Mouse (Mus musculus) heart, postnatal 36 days (tissue): ENCODE data around the gene Tctex1d4. TPM values are rescaled to one million over a fixed set of nuclear protein-coding genes. Genes with fewer than 3 reads are reported as not detected.
A peak's percentile ranks its signal among the peaks of the same experiment; 100 is the strongest.

ENCODE experiments used
- DNase-seq, 2 experiments: peaks; one replicate each; pipeline ENCODE4 v3.0.0; 2021 to 2022
- intact Hi-C: fragments of 180-260 bp; cut with DNase I; formaldehyde crosslinking; loops from one replicate; pipeline ENCODE4 v1.15.1; 2025
- total RNA-seq, 2 experiments: library from RNA; stranded (reverse); gene quantifications; 2 replicates each; pipeline ENCODE4 v1.2.3; 2021

The Tctex1d4 gene
- total RNA-seq, 2 experiments from 2014 or later, result not detected

- no peak for DNase-seq
- intact Hi-C loops, result loop anchor here (2.0 kb wide), 1 partner anchor 140 kb away; the partner anchor contains the start of genes Hectd3 and Urod
Observed at GRCm38 (mm10) chr4:117134601-117134995, 8.0 kb downstream of the Tctex1d4 start.

GRCm38 (mm10) chr4:117136034-117136433 lies 9.4 kb downstream of the Tctex1d4 start:
- intact Hi-C loops, result loop anchor here (5.0 kb wide), 1 partner anchor 309 kb away; no protein-coding TSS in a partner anchor
- DNase-seq, result no peak

- no peak for DNase-seq
- intact Hi-C loops, result loop anchor here (2.0 to 5.0 kb wide), 3 partner anchors 18 to 311 kb away; no protein-coding TSS in a partner anchor
Observed at GRCm38 (mm10) chr4:117138295-117139216, 12.0 kb downstream of the Tctex1d4 start.

GRCm38 (mm10) chr4:117139217-117139612 lies 12.6 kb downstream of the Tctex1d4 start:
- peak in 1 of 2 experiments; percentile 34 for DNase-seq
- intact Hi-C loops, result loop anchor here (2.0 to 5.0 kb wide), 3 partner anchors 18 to 312 kb away; no protein-coding TSS in a partner anchor

- no peak for DNase-seq
- intact Hi-C loops, result loop anchor here (2.0 kb wide), 1 partner anchor 138 kb away; no protein-coding TSS in a partner anchor
Observed at GRCm38 (mm10) chr4:117140613-117141012, 14.0 kb downstream of the Tctex1d4 start.

GRCm38 (mm10) chr4:117143023-117143422 lies 16.4 kb downstream of the Tctex1d4 start:
- intact Hi-C loops, result no loop called here
- no peak for DNase-seq

GRCm38 (mm10) chr4:117145248-117145647 lies 18.7 kb downstream of the Tctex1d4 start:
- intact Hi-C loops, result no loop called here
- DNase-seq, result no peak

GRCm38 (mm10) chr4:117146176-117146575 lies 19.6 kb downstream of the Tctex1d4 start:
- intact Hi-C loops, result no loop called here

GRCm38 (mm10) chr4:117148047-117148713 lies 21.6 kb downstream of the Tctex1d4 start:
- intact Hi-C loops, result no loop called here
- no peak for DNase-seq

More at GRCm38 (mm10) chr4:117146176-117146575, 19.6 kb downstream of the Tctex1d4 start:
- DNase-seq, result peak; percentile 75 to 83

- intact Hi-C loops, result no loop called here
- DNase-seq, result no peak
Observed at GRCm38 (mm10) chr4:117148815-117149214, 22.2 kb downstream of the Tctex1d4 start.

GRCm38 (mm10) chr4:117149291-117150211 lies 23.0 kb downstream of the Tctex1d4 start:
- intact Hi-C loops, result no loop called here
- DNase-seq, result no peak

- DNase-seq, result no peak
- intact Hi-C loops, result no loop called here
Observed at GRCm38 (mm10) chr4:117150212-117150733, 23.7 kb downstream of the Tctex1d4 start.

GRCm38 (mm10) chr4:117151416-117151815 lies 24.8 kb downstream of the Tctex1d4 start:
- no peak for DNase-seq
- intact Hi-C loops, result no loop called here

- no peak for DNase-seq
- intact Hi-C loops, result no loop called here
Observed at GRCm38 (mm10) chr4:117152714-117153113, 26.1 kb downstream of the Tctex1d4 start.

GRCm38 (mm10) chr4:117155020-117155791 lies 28.6 kb downstream of the Tctex1d4 start:
- intact Hi-C loops, result loop anchor here (5.0 kb wide), 1 partner anchor 62 kb away; no protein-coding TSS in a partner anchor
- DNase-seq, result no peak

GRCm38 (mm10) chr4:117155792-117156355 lies 29.3 kb downstream of the Tctex1d4 start, which contains the start of gene Rps8:
TSS of gene Rps8 (minus strand) at chr4:117156243.
- DNase-seq, result peak; percentile 86 to 90
- intact Hi-C loops, result loop anchor here (2.0 to 5.0 kb wide), 2 partner anchors 27 to 61 kb away; partner anchors contain the start of gene Kif2c

GRCm38 (mm10) chr4:117156372-117156771 lies 29.8 kb downstream of the Tctex1d4 start:
- DNase-seq, result no peak
- intact Hi-C loops, result loop anchor here (2.0 to 5.0 kb wide), 2 partner anchors 26 to 61 kb away; partner anchors contain the start of gene Kif2c

- DNase-seq, result no peak
- intact Hi-C loops, result loop anchor here (5.0 kb wide), 1 partner anchor 58 kb away; no protein-coding TSS in a partner anchor
Observed at GRCm38 (mm10) chr4:117159666-117160065, 33.1 kb downstream of the Tctex1d4 start.
